Mouse (Mus musculus): Measurements from ENCODE around the gene Prkg2.

Prkg2 gene

DNA sequence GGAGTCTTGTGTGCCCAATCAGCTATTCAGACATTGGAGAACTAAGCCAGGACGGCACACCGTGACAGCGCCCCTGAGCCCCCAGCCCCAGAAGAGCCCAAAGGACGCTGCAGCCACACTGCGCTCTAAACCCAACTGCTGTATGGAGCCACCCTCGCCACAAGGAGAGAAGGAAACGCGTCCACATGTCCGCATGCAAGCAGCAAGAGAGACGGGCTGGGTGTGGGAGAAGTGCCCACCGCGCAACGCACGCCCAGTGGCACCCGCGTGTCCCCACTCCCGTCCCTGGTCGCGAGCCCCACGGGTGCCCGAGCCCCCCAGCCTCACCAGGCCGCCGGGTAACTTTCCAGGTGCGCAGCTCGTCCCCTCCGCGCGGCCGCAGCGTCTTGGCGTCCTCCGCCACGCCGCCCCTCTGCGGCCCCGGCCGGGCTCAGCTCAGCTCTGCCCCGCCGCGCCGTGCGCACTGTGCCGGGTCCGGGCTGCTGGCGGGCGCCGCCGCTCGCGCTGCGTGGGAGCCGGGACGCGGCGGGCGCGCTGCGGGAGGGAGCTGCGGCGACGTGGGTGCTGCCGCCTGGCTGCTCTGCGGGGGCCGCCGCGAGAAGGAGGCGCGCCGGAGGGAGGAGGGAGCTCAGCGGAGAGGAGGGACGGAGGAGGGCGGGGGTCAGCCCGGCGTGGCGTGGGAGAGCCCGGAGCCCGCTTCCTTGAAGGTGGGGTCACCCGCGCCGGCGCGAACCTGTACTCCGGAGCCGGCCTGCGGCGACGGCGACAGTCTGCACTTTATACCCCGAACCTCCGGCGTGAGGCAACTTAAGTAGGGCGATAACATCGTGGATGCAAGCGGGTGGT, at the start of gene Prkg2:
Gene Prkg2 (minus strand): TSS at position 756 of the 846 bp plus-strand sequence.
- peak; percentile 64 for DNase-seq (ENCODE audit: low spot score)

- DNase-seq (ENCODE audit: low spot score) = peak; percentile 16
These were observed 46.8 kb upstream of the Prkg2 start for GRCm38 (mm10) chr5:99083955-99084354.

DNA sequence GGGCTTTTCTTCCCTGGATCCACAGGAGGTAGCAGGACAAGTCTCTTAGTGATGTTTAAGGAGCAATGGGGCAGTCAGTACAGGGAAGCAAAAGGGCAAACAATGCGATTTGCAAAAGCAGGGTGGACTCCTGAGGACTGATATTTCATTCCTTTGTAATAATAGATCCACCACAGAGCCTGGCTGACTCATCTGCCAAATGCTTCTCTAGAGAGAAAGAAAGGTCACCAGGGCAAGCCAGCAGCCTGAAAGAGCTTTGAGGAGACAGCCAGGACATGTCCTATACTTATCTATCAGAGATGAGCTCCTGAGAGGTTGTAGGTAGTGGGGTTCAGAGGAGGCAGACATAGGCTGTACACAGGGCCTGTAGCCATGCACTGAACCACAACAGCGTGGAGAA, 41.2 kb upstream of the Prkg2 start:
- DNase-seq (ENCODE audit: low spot score) = no peak

- no peak for DNase-seq (ENCODE audit: low spot score)
These were observed 31.2 kb upstream of the Prkg2 start for GRCm38 (mm10) chr5:99068391-99068790.

GRCm38 (mm10) chr5:99062582-99062981, 25.4 kb upstream of the Prkg2 start:
- no peak for DNase-seq (ENCODE audit: low spot score)

GRCm38 (mm10) chr5:99039021-99039420, 1.9 kb upstream of the Prkg2 start:
- no peak for DNase-seq (ENCODE audit: low spot score)

DNA sequence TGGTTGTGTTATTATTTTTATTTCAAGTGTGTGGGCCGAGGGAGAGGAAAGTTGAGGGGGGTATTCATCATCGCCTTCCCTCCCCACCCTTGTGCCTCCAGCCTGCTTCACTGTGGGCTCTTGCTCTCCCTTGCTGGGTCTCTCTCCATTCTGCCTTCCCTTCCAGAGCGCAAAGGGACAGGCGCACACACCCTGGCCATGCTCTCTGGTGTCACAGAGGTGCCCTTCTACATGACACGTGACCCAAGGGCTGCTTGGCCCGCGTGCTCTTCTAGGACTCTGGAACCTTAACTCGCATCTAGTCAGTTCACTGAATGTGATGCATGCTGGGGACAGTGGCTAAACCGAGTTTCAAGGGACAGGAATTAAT, 276 bp upstream of the Prkg2 start:
- DNase-seq (ENCODE audit: low spot score) = peak; percentile 61

DNA sequence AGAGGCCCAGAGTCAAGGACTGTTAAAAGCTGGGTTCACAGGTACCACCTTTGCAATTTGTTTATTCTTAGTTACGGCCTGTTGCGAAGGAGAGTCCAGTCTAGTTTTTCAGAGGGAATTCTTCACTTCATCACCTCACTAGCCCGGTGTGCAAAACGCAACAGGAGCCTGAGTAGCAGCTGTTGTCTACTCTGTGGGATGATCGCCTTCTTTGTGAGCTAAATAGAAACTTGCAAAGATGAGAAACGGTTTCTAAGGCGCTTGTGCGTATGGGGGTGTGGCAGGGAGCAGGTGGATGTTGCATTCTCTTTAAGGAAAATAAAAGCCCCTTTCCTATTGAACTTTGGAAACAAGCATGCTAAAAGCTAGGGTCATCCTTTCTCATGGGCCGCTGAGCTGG, 1.2 kb downstream of the Prkg2 start:
- DNase-seq (ENCODE audit: low spot score) = peak; percentile 7

GRCm38 (mm10) chr5:99031551-99032149, 5.5 kb downstream of the Prkg2 start:
- DNase-seq (ENCODE audit: low spot score) = no peak

DNA sequence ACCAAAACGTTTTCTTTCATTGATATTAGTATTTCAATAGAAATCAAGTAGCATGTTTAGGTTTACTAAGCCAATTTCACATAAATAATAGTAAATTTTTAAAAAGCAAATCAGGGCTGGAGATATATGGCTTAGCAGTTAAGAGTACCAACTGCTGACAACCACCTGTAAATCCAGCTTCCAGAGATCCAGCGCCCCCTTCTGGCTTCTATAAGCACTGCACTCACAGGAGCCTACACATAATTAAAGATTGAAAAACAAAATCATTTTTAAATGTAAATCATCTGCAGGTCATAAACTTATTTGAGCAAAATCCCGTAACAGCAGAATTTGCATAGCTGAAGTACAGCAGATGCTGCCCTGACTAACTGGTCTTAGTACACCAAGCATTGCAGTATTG, 10.8 kb downstream of the Prkg2 start:
- no peak for DNase-seq (ENCODE audit: low spot score)

GRCm38 (mm10) chr5:99019709-99020108, 17.4 kb downstream of the Prkg2 start:
- no peak for DNase-seq (ENCODE audit: low spot score)

- DNase-seq (ENCODE audit: low spot score) = no peak
These were observed 22.0 kb downstream of the Prkg2 start for GRCm38 (mm10) chr5:99015140-99015539.

- DNase-seq (ENCODE audit: low spot score) = no peak
These were observed 26.6 kb downstream of the Prkg2 start for GRCm38 (mm10) chr5:99010448-99011151.

DNA sequence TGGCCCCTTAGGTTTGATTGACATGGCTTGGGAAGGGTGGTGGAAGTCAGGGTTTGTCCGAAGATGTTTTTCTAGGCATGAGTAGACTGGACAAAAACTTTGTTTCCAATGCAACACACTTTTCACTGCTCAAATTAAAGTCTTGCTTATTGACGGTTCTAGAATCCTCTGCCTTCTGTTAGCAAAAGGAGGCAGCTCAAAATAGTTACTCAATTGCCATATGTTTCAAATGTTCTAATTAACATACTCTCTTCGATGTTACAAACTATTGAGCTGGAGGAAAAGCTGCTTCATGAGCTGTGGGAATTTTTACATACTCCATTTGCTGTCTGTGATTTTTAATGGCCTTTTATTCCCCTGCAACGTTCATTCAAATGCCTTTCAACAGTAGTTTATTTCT, 39.0 kb downstream of the Prkg2 start:
- no peak for DNase-seq (ENCODE audit: low spot score)

DNA sequence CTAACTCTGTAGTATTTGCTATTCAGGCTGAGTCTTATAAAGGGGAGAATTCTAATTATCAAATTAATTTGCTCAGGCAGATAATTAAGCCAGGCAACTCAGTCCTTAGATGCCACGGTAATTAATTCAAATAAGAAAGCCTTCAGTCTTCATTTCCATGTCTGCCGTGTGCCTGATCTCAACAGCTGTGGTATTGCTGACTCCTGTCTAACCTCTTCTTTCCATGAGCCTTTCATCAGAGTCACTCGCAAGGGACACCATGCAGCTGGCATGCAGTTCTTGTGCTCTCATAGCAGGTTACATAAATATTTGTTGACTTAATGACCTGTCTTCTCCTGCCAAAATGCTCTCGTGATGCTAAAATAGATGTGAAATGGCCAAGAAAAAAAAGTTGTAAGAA, 41.4 kb downstream of the Prkg2 start:
- DNase-seq (ENCODE audit: low spot score) = no peak

DNA sequence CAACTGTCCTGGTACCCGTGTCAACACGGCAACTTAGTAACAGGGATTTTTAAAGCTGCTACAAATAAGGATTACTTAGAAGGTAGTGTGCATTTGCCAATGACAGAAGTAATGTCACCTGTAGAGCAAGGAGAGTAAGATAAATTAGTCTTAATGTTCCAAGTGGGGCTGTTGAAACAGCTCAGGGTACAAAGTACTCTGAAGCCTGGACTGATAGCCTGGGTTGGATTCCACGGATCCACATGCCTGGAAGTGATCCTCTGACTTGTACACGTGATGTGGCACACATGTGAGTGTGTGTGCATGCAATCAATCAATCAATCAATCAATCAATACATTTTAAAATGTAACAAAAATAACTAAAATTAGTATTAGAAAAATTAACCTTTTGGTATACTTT, 45.6 kb downstream of the Prkg2 start:
- DNase-seq (ENCODE audit: low spot score) = no peak

GRCm38 (mm10) chr5:98987634-98988033, 49.5 kb downstream of the Prkg2 start:
- no peak for DNase-seq (ENCODE audit: low spot score)

- DNase-seq (ENCODE audit: low spot score) = no peak
These were observed 50.0 kb downstream of the Prkg2 start for GRCm38 (mm10) chr5:98987116-98987515.

DNA sequence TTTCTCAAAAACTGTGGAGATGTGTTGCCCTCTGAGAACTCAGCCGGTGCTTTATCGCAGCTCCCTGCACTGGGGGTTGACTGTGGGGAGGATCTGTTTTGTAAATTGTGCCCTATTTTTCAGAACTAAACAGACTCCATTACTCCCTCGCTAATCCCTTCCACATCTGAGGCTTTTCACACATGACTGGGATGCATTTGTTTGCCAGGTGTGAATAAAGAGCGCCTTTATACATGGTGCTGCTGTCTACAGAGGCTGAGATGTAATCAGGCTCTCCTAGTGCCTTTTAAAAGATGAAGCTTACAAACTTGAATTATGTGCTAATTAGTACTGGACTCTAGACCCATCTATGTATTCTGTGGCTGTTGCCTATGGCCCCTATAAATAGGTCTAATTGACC, 50.7 kb downstream of the Prkg2 start:
- no peak for DNase-seq (ENCODE audit: low spot score)

GRCm38 (mm10) chr5:98986011-98986410, 51.1 kb downstream of the Prkg2 start:
- no peak for DNase-seq (ENCODE audit: low spot score)

DNA sequence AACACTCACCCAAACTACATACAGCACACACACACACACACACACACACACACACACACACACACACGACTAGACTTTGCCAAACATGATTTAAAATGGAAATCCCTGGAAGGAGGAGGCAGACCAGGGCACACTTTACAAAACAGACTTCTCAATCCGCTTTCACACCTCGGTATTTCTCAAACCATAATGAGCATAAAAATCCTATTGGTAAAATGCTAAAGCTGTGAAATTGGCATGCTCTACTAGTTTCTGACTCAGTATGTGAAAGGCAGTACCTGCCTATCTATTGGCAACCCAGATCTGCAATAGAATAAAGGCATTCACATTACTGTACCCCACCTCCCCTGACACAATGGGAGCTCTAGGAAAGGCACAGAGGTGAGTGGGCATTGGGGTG, 52.1 kb downstream of the Prkg2 start:
- no peak for DNase-seq (ENCODE audit: low spot score)

- DNase-seq (ENCODE audit: low spot score) = no peak
These were observed 55.8 kb downstream of the Prkg2 start for GRCm38 (mm10) chr5:98981304-98981703.

DNA sequence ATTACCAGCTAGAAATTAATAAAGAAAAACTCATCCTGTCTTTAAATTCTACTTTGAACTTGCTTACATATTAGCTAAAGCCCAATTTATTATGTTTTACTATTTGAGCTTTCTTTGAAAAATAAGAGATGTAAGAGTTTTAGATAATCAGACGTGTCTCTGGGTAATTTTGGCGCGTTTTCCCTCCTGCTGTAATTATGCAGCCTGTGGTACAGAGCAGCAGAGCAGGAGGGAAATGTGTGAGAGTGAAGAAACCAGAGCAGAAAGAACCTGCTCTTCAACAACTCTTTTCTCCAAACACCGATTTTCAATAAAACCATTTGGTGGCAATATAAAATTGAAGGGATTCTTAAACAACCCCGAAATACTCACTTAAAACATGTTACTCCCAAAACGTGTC, 58.8 kb downstream of the Prkg2 start:
- DNase-seq (ENCODE audit: low spot score) = no peak
